Mouse (Mus musculus): ENCODE results near the gene Gm43720.

GRCm38 (mm10) chr5:138229511-138229910 is 50.2 kb downstream of the Gm43720 start:
- no peak for TF ChIP-seq POLR2A (IDR thresholded peaks at IDR 0.05; ENCODE audit: extremely low read depth, insufficient read depth, low read length)
- no peak for TF ChIP-seq CTCF (IDR thresholded peaks at IDR 0.05; ENCODE audit: extremely low read depth, insufficient read depth, low read length)

All from cortical plate, adult 2 months (tissue).